Mouse (Mus musculus) limb, embryonic 10.5 days (tissue): ENCODE results near the gene C1ql2. TPM values are rescaled to one million over a fixed set of nuclear protein-coding genes. Genes with fewer than 3 reads are reported as not detected.

Experiments
- DNase-seq: peaks from one replicate; pipeline ENCODE4 v3.0.0-alpha.2; 2017; ENCODE audit warnings: low spot score
- H3K27ac ChIP-seq: fragments of 300-500 bp; sonication (generic); 2 replicates; pipeline ENCODE4 v1.5.1; 2016; ENCODE audit warnings: mild to moderate bottlenecking
- H3K27me3 ChIP-seq: fragments of 300-500 bp; sonication (generic); 2 replicates; pipeline ENCODE4 v1.6.1; 2016; ENCODE audit warnings: low read depth, mild to moderate bottlenecking; ENCODE audit not compliant: poor library complexity, severe bottlenecking
- H3K36me3 ChIP-seq: fragments of 300-500 bp; sonication (generic); 2 replicates; pipeline ENCODE4 v1.6.1; 2016; ENCODE audit warnings: mild to moderate bottlenecking, moderate library complexity
- H3K4me1 ChIP-seq: fragments of 300-500 bp; sonication (generic); 2 replicates; pipeline ENCODE4 v1.6.1; 2016
- H3K4me3 ChIP-seq: fragments of 300-500 bp; sonication (generic); 2 replicates; pipeline ENCODE4 v1.5.1; 2016; ENCODE audit warnings: mild to moderate bottlenecking, moderate library complexity
- H3K9me3 ChIP-seq: fragments of 300-500 bp; sonication (generic); replicated peaks from 2 replicates; pipeline ENCODE4 v1.6.1; 2016; ENCODE audit warnings: mild to moderate bottlenecking
- WGBS: fragments of 180-500 bp; shearing (Covaris S2); methylation state at CpG from one replicate; pipeline ENCODE4 v1.1.7; 2016; 5-methylcytosine and 5-hydroxymethylcytosine counted together
- polyA plus RNA-seq: library from polyadenylated mRNA; unstranded; fragments of >200 nt; fragmentation: Nextera tagmentation; extraction: Ambion mirVana; gene quantifications from 2 replicates; pipeline ENCODE4 v1.2.1, GENCODE M21; 2016

C1ql2 gene
- 0.14 TPM in 1 of 2 replicates, not detected in the other for polyA plus RNA-seq

- no peak within 1 kb of the TSS for H3K27ac ChIP-seq
- DNase-seq = peak; percentile 60
- no peaks in the 10 kb centered on the region for H3K36me3 ChIP-seq
- WGBS = under 1% methylated on average over 73 of the region's 73 CpGs
- no peaks in the 10 kb centered on the region for H3K9me3 ChIP-seq
- H3K4me3 ChIP-seq = peak within 1 kb of the TSS; percentile 41
- peaks cover 100% of the 10 kb centered on the region for H3K27me3 ChIP-seq
- H3K4me1 ChIP-seq = peaks cover 26% of the 10 kb centered on the region
Observed at GRCm38 (mm10) chr1:120340419-120341171, at the start of gene C1ql2. Gene C1ql2 (plus strand): TSS chr1:120340582.

GRCm38 (mm10) chr1:120291709-120292108, 48.7 kb upstream of the C1ql2 start:
- WGBS = 90% methylated on average over 3 of the region's 3 CpGs
- H3K4me1 ChIP-seq = 0 out of 2 replicates have a peak, but pooled peaks cover 4% of the 10 kb centered on the region
- no peaks in the 10 kb centered on the region for H3K36me3 ChIP-seq

GRCm38 (mm10) chr1:120293803-120294202, 46.6 kb upstream of the C1ql2 start:
- no peak for DNase-seq
- Histone ChIP-seq H3K27me3 (no peaks in the 10 kb centered on the region), H3K4me3 (no peak overlapping the region), H3K27ac (no peak overlapping the region), H3K4me1 (no peaks in the 10 kb centered on the region), H3K9me3 (no peaks in the 10 kb centered on the region), H3K36me3 (no peaks in the 10 kb centered on the region)
- 74% methylated on average over 1 of the region's 1 CpGs for WGBS

More at GRCm38 (mm10) chr1:120291709-120292108, 48.7 kb upstream of the C1ql2 start:
- no peaks in the 10 kb centered on the region for H3K27me3 ChIP-seq
- DNase-seq = no peak
- H3K27ac ChIP-seq = no peak overlapping the region
- no peaks in the 10 kb centered on the region for H3K9me3 ChIP-seq
- no peak overlapping the region for H3K4me3 ChIP-seq

- Histone ChIP-seq H3K9me3 (no peaks in the 10 kb centered on the region), H3K27ac (no peak overlapping the region), H3K36me3 (no peaks in the 10 kb centered on the region), H3K4me1 (no peaks in the 10 kb centered on the region), H3K27me3 (no peaks in the 10 kb centered on the region), H3K4me3 (no peak overlapping the region)
- DNase-seq = no peak
- WGBS = 89% methylated on average over 2 of the region's 2 CpGs
Observed at GRCm38 (mm10) chr1:120296936-120297335, 43.4 kb upstream of the C1ql2 start.

GRCm38 (mm10) chr1:120305801-120306200, 34.6 kb upstream of the C1ql2 start:
- no peak for DNase-seq
- Histone ChIP-seq H3K9me3 (no peaks in the 10 kb centered on the region), H3K4me3 (no peak overlapping the region), H3K27ac (no peak overlapping the region), H3K36me3 (no peaks in the 10 kb centered on the region), H3K27me3 (no peaks in the 10 kb centered on the region), H3K4me1 (no peaks in the 10 kb centered on the region)
- 77% methylated on average over 2 of the region's 2 CpGs for WGBS

- H3K9me3 ChIP-seq = no peaks in the 10 kb centered on the region
- no peaks in the 10 kb centered on the region for H3K27me3 ChIP-seq
- H3K4me3 ChIP-seq = no peak overlapping the region
- no peak overlapping the region for H3K27ac ChIP-seq
- no peak for DNase-seq
- WGBS = 91% methylated on average over 16 of the region's 16 CpGs
- H3K36me3 ChIP-seq = no peaks in the 10 kb centered on the region
- no peaks in the 10 kb centered on the region for H3K4me1 ChIP-seq
Observed at GRCm38 (mm10) chr1:120321270-120322021, 18.9 kb upstream of the C1ql2 start.

- no peaks in the 10 kb centered on the region for H3K4me1 ChIP-seq
- H3K9me3 ChIP-seq = no peaks in the 10 kb centered on the region
- WGBS = 90% methylated on average over 5 of the region's 5 CpGs
- H3K27me3 ChIP-seq = no peaks in the 10 kb centered on the region
- DNase-seq = no peak
- H3K27ac ChIP-seq = no peak overlapping the region
- H3K36me3 ChIP-seq = no peaks in the 10 kb centered on the region
- H3K4me3 ChIP-seq = no peak overlapping the region
Observed at GRCm38 (mm10) chr1:120323131-120323561, 17.2 kb upstream of the C1ql2 start.

- no peaks in the 10 kb centered on the region for H3K27me3 ChIP-seq
- H3K27ac ChIP-seq = no peak overlapping the region
- no peaks in the 10 kb centered on the region for H3K36me3 ChIP-seq
- no peaks in the 10 kb centered on the region for H3K9me3 ChIP-seq
- whole genome bisulfite sequencing = 15% methylated on average over 6 of the region's 6 CpGs
- H3K4me3 ChIP-seq = no peak overlapping the region
- H3K4me1 ChIP-seq = no peaks in the 10 kb centered on the region
- DNase-seq = peak; percentile 78
Observed at GRCm38 (mm10) chr1:120327714-120328113, 12.7 kb upstream of the C1ql2 start.

- no peak overlapping the region for H3K4me3 ChIP-seq
- no peaks in the 10 kb centered on the region for H3K4me1 ChIP-seq
- DNase-seq = no peak
- peaks cover 4% of the 10 kb centered on the region; the same call in 1 of the 2 replicates for H3K27me3 ChIP-seq
- H3K9me3 ChIP-seq = no peaks in the 10 kb centered on the region
- WGBS = 68% methylated on average over 1 of the region's 1 CpGs
- no peaks in the 10 kb centered on the region for H3K36me3 ChIP-seq
- H3K27ac ChIP-seq = no peak overlapping the region
Observed at GRCm38 (mm10) chr1:120328212-120328611, 12.2 kb upstream of the C1ql2 start.

GRCm38 (mm10) chr1:120331841-120332240, 8.5 kb upstream of the C1ql2 start:
- no peak overlapping the region for H3K27ac ChIP-seq
- peak; percentile 83 for DNase-seq

GRCm38 (mm10) chr1:120337970-120338369, 2.4 kb upstream of the C1ql2 start:
- Histone ChIP-seq H3K27ac (no peak overlapping the region), H3K36me3 (no peaks in the 10 kb centered on the region), H3K9me3 (no peaks in the 10 kb centered on the region), H3K4me3 (no peak overlapping the region), H3K27me3 (peaks cover 83% of the 10 kb centered on the region), H3K4me1 (peaks cover 26% of the 10 kb centered on the region)
- 33% methylated on average over 7 of the region's 7 CpGs for WGBS
- DNase-seq = no peak

More at GRCm38 (mm10) chr1:120331841-120332240, 8.5 kb upstream of the C1ql2 start:
- Histone ChIP-seq H3K36me3 (no peaks in the 10 kb centered on the region), H3K4me3 (no peak overlapping the region), H3K4me1 (no peaks in the 10 kb centered on the region), H3K9me3 (no peaks in the 10 kb centered on the region), H3K27me3 (peaks cover 24% of the 10 kb centered on the region)
- 40% methylated on average over 6 of the region's 6 CpGs for WGBS

- peak overlapping the region; percentile 41 for H3K4me3 ChIP-seq
- H3K36me3 ChIP-seq = no peaks in the 10 kb centered on the region
- H3K4me1 ChIP-seq = peaks cover 26% of the 10 kb centered on the region
- under 1% methylated on average over 41 of the region's 41 CpGs for WGBS
- DNase-seq = peak; percentile 59
- no peak overlapping the region for H3K27ac ChIP-seq
- peaks cover 100% of the 10 kb centered on the region for H3K27me3 ChIP-seq
- H3K9me3 ChIP-seq = no peaks in the 10 kb centered on the region
Observed at GRCm38 (mm10) chr1:120341172-120341675, 842 bp downstream of the C1ql2 start.
